Mouse (Mus musculus) activated CD4-positive, CD25-positive, alpha-beta regulatory T cell, adult 4 months (primary cell): ENCODE data around the gene Setd7. TPM values are rescaled to one million over a fixed set of nuclear protein-coding genes. Genes with fewer than 3 reads are reported as not detected.
A peak's percentile ranks its signal among the peaks of the same experiment; 100 is the strongest.
"Not testable (repeated sequence)": the region's sequence is repeated elsewhere in the genome, so short reads cannot be mapped to it uniquely, and the experiment has no call there.

Experiments
- ATAC-seq: one replicate; pipeline ENCODE4 v1.8.0; 2017
- polyA plus RNA-seq, 2 experiments: library from polyadenylated mRNA; unstranded; fragments of 100-300 nt; shearing (Covaris generic); gene quantifications; one replicate each; pipeline ENCODE4 v1.2.1; 2017

The Setd7 gene
- 10 to 100 TPM in 1 of 2 experiments, 1 to 10 TPM in 1; 6.3 to 10.5 TPM for polyA plus RNA-seq

- ATAC-seq: peak; percentile 56
These were observed at the start of gene Setd7 for GRCm38 (mm10) chr3:51560511-51561108. Gene Setd7 (minus strand): TSS chr3:51560879.

- no peak for ATAC-seq
These were observed 43.8 kb upstream of the Setd7 start for GRCm38 (mm10) chr3:51604489-51604888.

- no peak for ATAC-seq
These were observed 43.1 kb upstream of the Setd7 start for GRCm38 (mm10) chr3:51603705-51604291.

- no peak for ATAC-seq
These were observed 40.8 kb upstream of the Setd7 start for GRCm38 (mm10) chr3:51601461-51601860.

- no peak for ATAC-seq
These were observed 40.0 kb upstream of the Setd7 start for GRCm38 (mm10) chr3:51600728-51601127.

- ATAC-seq: no peak
These were observed 38.5 kb upstream of the Setd7 start for GRCm38 (mm10) chr3:51599057-51599630.

- no peak for ATAC-seq
These were observed 35.9 kb upstream of the Setd7 start for GRCm38 (mm10) chr3:51596538-51596937.

- no peak for ATAC-seq
These were observed 32.8 kb upstream of the Setd7 start for GRCm38 (mm10) chr3:51593506-51593905.

GRCm38 (mm10) chr3:51591591-51591990, 30.9 kb upstream of the Setd7 start:
- ATAC-seq: no peak

GRCm38 (mm10) chr3:51590207-51590892, 29.7 kb upstream of the Setd7 start:
- no peak for ATAC-seq

- no peak for ATAC-seq
These were observed 27.1 kb upstream of the Setd7 start for GRCm38 (mm10) chr3:51587697-51588262.

- ATAC-seq: peak; percentile 52
These were observed 23.1 kb upstream of the Setd7 start for GRCm38 (mm10) chr3:51583574-51584391.

- ATAC-seq: not testable (repeated sequence)
These were observed 18.6 kb upstream of the Setd7 start for GRCm38 (mm10) chr3:51579243-51579642.

GRCm38 (mm10) chr3:51577816-51578749, 17.4 kb upstream of the Setd7 start:
- no peak for ATAC-seq

GRCm38 (mm10) chr3:51577359-51577758, 16.7 kb upstream of the Setd7 start:
- ATAC-seq: no peak

- ATAC-seq: no peak
These were observed 13.2 kb upstream of the Setd7 start for GRCm38 (mm10) chr3:51573915-51574314.

- no peak for ATAC-seq
These were observed 9.5 kb upstream of the Setd7 start for GRCm38 (mm10) chr3:51570200-51570599.

- no peak for ATAC-seq
These were observed 1.3 kb upstream of the Setd7 start for GRCm38 (mm10) chr3:51561993-51562385.

- peak; percentile 37 for ATAC-seq
These were observed 672 bp upstream of the Setd7 start for GRCm38 (mm10) chr3:51561109-51561992.
